Mouse (Mus musculus): ENCODE results near the gene Rnf43. TPM values are rescaled to one million over a fixed set of nuclear protein-coding genes. Genes with fewer than 3 reads are reported as not detected.
A peak's percentile ranks its signal among the peaks of the same experiment; 100 is the strongest.

The Rnf43 gene
- polyA plus RNA-seq, 1 experiment from 2014 or later: 1.9 TPM

DNA sequence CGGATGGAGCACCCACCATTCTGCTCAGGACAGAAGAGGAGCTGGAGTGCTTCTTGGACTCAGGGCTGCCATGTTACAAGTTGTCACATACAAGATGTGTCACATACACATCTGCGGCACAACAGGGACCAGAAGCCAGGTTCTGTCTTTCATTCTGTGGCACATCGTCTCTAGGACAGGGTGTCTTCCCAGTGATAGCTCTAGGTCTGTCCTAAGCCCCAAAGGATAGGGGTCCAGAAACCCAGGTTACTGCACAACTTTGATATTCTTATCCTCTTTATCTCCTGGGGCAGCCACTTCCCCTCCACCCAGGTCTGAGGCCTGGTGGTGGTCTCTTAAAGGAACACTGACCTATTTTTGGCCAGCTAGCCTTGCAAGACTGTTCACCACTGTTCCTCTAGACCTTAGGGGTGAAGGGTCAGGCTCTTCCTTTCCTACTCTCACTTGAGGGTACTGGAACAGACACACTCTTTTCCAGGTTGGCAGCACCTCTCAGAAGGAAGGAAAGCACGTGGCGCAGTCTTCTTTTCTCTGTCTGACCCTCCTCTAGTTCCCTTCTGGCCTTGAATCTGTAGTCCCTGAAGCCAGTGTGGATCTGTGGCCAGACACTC, 91.5 kb downstream of the Rnf43 start:
- peaks cover 16% of the 10 kb centered on the region for H3K4me1 ChIP-seq
- peak overlapping the region; percentile 46; the same call in 1 of the 2 replicates for H3K27ac ChIP-seq
- no peaks in the 10 kb centered on the region for H3K9me3 ChIP-seq (replicated peaks)
- WGBS: 89% methylated on average over 5 of the region's 5 CpGs
- H3K36me3 ChIP-seq: no peaks in the 10 kb centered on the region
- no peak for DNase-seq (ENCODE audit: low spot score)
- no peak overlapping the region for H3K4me3 ChIP-seq
- peaks cover 9% of the 10 kb centered on the region for H3K27me3 ChIP-seq (ENCODE audit: low read depth, poor library complexity, severe bottlenecking)

DNA sequence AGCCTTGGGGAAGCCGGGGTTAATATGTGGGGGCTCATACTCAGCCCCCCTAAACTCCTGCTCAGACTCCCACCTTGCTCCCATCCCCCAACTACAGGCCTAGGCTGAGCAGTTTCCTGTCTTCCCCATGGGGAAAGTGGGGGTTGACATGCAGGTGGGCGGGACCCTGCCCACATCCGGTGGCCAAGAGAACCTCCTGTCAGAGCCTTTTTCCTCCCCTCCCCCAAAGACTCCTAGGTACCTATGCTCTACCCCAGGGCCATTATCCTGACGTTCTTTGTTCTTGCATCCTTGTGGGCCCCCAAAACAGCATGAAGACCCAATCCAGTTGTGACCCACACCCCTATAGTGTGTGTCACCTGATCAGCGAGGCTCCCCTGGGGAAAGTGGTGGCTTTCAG, 92.1 kb downstream of the Rnf43 start:
- peak overlapping the region; percentile 46; the same call in 1 of the 2 replicates for H3K27ac ChIP-seq
- no peak for DNase-seq (ENCODE audit: low spot score)
- H3K27me3 ChIP-seq (ENCODE audit: low read depth, poor library complexity, severe bottlenecking): peaks cover 15% of the 10 kb centered on the region
- WGBS: 68% methylated on average over 5 of the region's 5 CpGs
- peaks cover 10% of the 10 kb centered on the region for H3K4me1 ChIP-seq
- H3K4me3 ChIP-seq: no peak overlapping the region
- no peaks in the 10 kb centered on the region for H3K9me3 ChIP-seq (replicated peaks)
- no peaks in the 10 kb centered on the region for H3K36me3 ChIP-seq

DNA sequence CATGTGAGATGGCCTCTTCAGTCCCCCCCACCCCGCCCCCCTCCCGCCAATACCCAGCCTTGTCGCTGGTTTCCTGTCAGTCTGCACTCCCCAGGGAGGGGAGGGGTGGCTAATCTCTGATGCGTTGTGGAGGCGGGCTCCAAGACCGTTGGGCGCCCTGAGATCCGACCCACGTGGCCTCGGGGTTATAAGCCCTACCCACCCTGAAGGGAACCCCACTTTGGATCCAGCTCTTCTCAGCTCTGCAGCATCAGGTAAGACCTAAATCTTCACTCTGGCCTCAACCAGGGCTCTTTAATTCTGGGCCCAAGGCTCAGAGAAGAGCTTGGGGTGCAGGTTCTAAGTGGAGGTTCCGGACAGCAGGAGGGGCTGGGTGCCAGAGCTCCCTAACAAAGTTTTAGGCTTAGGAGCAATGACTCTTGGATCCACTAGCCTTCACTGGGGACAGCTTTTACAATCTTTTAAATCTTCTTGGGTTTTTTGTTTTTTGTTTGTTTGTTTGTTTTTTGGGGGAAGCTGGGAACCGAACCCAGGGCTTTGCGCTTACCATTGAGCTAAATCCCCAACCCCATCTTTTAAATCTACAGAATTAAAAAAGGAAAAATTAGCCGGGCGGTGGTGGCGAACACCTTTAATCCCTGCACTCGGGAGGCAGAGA, 93.0 kb downstream of the Rnf43 start:
- Histone ChIP-seq H3K36me3 (no peaks in the 10 kb centered on the region), H3K4me1 (peaks cover 15% of the 10 kb centered on the region), H3K9me3 (replicated peaks) (no peaks in the 10 kb centered on the region), H3K4me3 (no peak overlapping the region), H3K27me3 (ENCODE audit: low read depth, poor library complexity, severe bottlenecking) (peaks cover 24% of the 10 kb centered on the region), H3K27ac (no peak overlapping the region)
- no peak for DNase-seq (ENCODE audit: low spot score)
- whole genome bisulfite sequencing: 77% methylated on average over 17 of the region's 17 CpGs

DNA sequence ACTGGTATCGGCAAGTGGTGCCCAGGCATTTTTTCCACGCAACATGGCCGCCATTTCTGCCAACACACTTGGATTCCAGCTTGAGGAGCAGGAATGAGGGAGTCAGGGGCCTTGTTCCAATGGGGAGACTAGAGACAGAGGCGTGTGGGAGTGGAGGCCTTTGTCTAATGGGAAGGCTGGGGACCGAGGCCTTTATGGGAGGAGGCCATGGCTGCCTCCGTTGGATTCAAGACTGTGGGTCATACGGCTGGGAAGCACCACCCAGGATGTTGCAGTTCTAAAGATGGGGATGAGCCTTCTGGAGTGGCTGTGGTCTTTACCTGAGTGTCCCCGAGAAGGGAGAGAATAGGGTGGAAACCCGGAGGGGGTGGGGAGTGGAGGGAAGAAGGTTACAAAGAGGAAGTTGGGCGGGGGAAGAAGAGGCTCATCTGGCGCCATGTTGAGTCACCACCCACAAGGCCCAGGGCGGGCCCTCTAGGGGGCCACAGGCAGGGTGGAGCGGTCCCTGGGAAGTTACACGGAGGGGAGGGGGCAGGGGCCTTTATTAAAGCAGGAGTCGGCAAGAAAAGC, 93.8 kb downstream of the Rnf43 start:
- Histone ChIP-seq H3K9me3 (replicated peaks) (no peaks in the 10 kb centered on the region), H3K27ac (no peak overlapping the region), H3K27me3 (ENCODE audit: low read depth, poor library complexity, severe bottlenecking) (peaks cover 32% of the 10 kb centered on the region), H3K4me3 (peak overlapping the region; percentile 13), H3K4me1 (peaks cover 17% of the 10 kb centered on the region), H3K36me3 (no peaks in the 10 kb centered on the region)
- 91% methylated on average over 15 of the region's 15 CpGs for WGBS
- no peak for DNase-seq (ENCODE audit: low spot score)

DNA sequence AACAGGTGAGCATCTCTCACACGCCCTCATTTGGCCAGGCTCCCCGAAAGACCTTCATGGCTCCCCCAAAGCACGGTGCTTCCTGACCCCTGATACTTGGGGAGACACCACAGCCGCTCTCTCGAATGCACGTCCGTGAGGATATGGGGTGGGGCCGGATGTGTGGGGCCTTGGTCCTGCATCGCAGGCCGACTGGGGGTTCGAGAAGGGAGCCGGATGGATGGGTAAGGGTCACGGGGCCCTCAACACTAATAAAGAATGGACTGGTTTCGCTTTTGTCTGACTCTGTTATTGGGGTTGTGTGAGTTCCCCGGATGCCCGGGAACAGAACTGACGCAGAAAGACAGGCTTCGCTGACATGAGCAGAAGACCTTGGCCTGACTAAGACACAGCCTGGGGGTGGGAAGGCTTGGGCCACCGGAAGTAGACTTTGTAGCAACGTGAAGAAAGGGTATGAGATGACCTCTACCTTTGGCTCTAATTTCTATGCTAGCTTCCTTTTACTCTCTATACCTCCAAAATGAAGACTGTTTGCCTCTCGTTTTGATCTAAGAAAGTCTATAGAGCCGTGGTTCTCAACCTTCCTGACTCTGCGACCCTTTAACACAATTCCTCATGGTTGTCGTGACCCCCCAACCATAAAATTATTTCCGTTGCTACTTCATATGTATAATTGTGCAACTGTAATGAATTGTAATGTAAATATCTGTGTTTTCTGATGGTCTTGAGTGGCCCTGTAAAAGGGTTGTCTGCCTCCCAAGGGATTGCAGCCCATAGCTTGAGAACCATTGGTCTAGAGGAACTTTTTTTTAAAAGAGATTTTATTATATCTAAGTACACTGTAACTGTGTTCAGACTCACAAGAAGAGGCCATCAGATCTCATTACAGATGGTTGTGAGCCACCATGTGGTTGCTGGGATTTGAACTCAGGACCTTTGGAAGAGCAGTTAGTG, 94.8 kb downstream of the Rnf43 start:
- no peak for DNase-seq (ENCODE audit: low spot score)
- 90% methylated on average over 25 of the region's 25 CpGs for WGBS
- peaks cover 17% of the 10 kb centered on the region for H3K4me1 ChIP-seq
- no peaks in the 10 kb centered on the region for H3K36me3 ChIP-seq
- H3K9me3 ChIP-seq (replicated peaks): no peaks in the 10 kb centered on the region
- H3K4me3 ChIP-seq: peak overlapping the region; percentile 13
- peaks cover 41% of the 10 kb centered on the region for H3K27me3 ChIP-seq (ENCODE audit: low read depth, poor library complexity, severe bottlenecking)
- H3K27ac ChIP-seq: no peak overlapping the region

DNA sequence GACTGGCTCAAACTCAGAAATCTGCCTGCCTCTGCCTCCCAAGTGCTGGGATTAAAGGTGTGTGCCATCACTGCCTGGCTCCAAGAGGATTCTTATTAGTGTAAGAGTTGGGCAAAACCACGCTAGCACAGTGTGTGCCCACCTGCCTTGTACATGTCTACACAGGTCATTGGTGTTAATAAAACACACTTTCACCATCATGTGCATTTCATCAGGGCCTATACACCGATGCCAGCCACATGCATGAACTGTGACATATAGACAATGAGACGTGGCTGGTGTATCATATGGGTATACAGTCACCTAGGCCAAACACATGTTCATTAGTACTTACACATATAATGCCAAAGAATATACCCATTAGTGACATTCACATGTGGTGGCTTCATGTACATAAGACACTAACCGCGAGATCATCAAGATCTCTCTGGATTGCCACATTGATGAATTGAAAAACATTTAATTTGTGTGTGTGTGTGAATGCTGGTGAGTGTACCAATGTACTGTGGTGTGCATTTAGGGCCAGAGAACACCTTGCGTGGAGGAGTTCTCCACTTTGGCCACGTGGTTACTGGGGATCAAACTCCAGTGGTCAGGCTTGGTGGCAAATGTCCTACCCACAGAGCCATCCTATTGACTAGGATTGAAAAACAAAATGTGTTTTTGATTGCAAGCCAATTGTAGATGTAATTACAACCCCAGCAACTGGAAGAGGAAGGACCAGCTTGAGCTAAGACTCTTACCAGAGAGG, 95.8 kb downstream of the Rnf43 start:
- Histone ChIP-seq H3K9me3 (replicated peaks) (no peaks in the 10 kb centered on the region), H3K27me3 (ENCODE audit: low read depth, poor library complexity, severe bottlenecking) (peaks cover 52% of the 10 kb centered on the region), H3K4me1 (peaks cover 23% of the 10 kb centered on the region), H3K4me3 (no peak overlapping the region), H3K36me3 (no peaks in the 10 kb centered on the region), H3K27ac (no peak overlapping the region)
- DNase-seq (ENCODE audit: low spot score): no peak
- WGBS: 83% methylated on average over 7 of the region's 7 CpGs

DNA sequence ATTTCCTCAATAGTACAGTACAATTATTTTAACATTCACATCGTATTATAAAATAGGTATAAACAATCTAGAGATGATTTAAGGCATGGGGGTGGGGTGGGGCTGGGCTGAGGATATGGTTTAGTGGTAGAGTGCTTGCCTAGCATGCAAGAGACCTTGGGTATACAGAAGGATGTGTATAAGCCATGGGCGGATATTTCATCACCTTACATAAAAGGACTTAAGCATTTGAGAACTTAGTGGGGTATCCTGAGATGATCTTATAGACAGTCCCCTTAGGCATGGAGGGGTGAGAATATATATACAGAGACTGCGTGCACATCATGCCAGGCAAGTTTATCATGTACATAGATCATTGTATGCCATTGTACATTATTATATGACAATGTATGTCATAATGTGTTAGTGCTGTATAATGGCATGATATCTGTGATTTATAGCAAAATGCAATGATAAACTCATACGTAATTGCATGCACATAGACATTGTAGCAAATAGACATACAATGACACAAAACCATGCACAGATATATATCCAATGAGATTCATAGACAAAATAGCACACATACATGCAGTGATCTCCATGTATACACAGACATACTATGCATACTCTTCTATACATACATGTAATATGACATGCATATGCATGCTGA, 96.6 kb downstream of the Rnf43 start:
- no peak for DNase-seq (ENCODE audit: low spot score)
- 70% methylated on average over 4 of the region's 4 CpGs for WGBS
- peaks cover 59% of the 10 kb centered on the region for H3K27me3 ChIP-seq (ENCODE audit: low read depth, poor library complexity, severe bottlenecking)
- no peaks in the 10 kb centered on the region for H3K9me3 ChIP-seq (replicated peaks)
- H3K36me3 ChIP-seq: no peaks in the 10 kb centered on the region
- no peak overlapping the region for H3K4me3 ChIP-seq
- H3K4me1 ChIP-seq: peaks cover 29% of the 10 kb centered on the region
- H3K27ac ChIP-seq: no peak overlapping the region

DNA sequence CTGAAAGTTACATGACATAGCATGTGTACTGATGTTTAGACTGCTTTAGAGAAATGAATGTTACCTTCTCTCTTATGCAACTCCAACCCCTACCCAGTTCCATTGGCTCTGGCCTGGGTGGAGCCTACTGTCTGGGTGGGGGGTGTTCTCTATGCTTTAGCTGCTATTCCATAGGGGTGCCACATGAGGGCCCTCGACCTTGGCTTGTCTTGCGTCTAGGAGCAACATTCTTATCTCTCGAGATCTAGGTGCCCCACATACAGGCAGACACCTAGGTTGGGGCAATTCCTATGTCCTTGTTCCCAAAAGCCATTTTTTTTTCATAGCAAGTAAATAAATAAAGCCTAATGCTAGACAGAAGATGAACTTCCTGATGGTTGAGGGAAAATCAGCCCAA, 97.1 kb downstream of the Rnf43 start:
- no peak overlapping the region for H3K4me3 ChIP-seq
- no peaks in the 10 kb centered on the region for H3K36me3 ChIP-seq
- no peak for DNase-seq (ENCODE audit: low spot score)
- peaks cover 29% of the 10 kb centered on the region for H3K4me1 ChIP-seq
- peaks cover 65% of the 10 kb centered on the region for H3K27me3 ChIP-seq (ENCODE audit: low read depth, poor library complexity, severe bottlenecking)
- H3K27ac ChIP-seq: no peak overlapping the region
- H3K9me3 ChIP-seq (replicated peaks): no peaks in the 10 kb centered on the region
- WGBS: 9% methylated on average over 3 of the region's 3 CpGs

DNA sequence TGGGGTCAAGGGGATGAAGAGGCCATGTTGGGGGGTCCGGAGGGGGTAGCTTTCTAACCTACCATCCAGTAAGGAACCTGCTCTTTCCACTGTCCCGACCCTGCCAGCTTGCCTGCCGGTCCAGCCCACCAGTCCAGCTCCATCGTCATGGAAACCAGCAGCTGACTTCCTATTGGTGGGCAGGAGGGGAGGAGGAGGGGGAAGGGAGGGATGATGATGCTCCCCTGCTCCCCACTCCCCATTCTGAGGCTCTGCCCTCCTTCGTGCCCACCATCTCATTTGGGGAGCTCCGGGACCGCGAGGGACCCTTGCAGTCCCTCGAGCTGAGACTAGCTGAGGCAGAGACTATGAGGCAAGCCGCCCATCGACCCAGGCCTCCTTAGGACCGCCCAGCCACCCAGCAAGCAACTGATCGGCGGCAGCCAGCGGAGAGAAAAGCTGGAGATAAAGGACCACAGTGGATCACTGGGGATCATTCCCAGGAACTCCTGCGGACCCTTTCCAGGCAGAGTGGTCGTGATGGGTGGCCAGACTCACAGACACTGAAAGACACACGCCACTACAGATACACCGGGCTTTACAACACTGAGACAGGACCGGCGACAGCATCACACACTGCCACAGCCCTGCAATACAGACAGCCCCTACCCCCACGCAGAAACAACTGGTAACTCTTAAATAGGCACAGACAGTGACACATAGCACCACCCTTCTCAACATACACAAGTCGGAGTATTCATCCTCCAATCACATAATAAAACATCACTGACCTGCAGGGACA, 98.0 kb downstream of the Rnf43 start, which contains the start of gene Tspoap1:
Gene Tspoap1 (plus strand): TSS at position 241 of the 781 bp plus-strand sequence.
- Histone ChIP-seq H3K4me3 (peak within 1 kb of the TSS; percentile 32), H3K9me3 (replicated peaks) (no peaks in the 10 kb centered on the region), H3K36me3 (no peaks in the 10 kb centered on the region), H3K4me1 (peaks cover 30% of the 10 kb centered on the region), H3K27ac (no peak within 1 kb of the TSS), H3K27me3 (ENCODE audit: low read depth, poor library complexity, severe bottlenecking) (peaks cover 74% of the 10 kb centered on the region)
- DNase-seq (ENCODE audit: low spot score): no peak
- WGBS: 7% methylated on average over 23 of the region's 23 CpGs

DNA sequence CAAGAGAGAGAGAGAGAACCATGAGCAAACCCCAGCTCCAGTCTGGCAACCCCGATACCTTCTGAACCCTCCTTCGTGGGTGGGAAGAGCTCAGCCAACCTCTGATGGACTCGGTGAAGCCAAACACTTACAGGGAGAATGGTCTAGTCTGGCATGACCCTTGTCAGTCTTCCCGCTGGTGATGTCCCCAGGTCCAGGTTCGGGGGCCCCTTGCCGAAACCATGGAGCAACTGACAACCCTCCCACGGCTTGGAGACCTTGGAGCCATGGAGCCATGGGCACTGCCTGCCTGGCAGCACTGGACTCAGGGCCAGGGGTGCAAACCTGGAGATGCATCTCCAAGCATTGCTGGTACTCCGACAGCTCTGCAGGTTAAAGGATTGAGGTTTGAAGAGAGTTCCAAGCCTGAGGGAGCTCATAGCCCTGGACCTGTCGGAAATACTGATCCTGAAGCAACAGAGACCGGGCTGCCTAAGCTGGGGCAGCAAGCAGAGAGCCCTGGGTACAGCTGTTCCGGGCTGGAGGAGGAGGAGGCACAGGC, 98.7 kb downstream of the Rnf43 start:
- Histone ChIP-seq H3K36me3 (no peaks in the 10 kb centered on the region), H3K27me3 (ENCODE audit: low read depth, poor library complexity, severe bottlenecking) (peaks cover 81% of the 10 kb centered on the region), H3K9me3 (replicated peaks) (no peaks in the 10 kb centered on the region), H3K27ac (no peak overlapping the region), H3K4me3 (no peak overlapping the region), H3K4me1 (peaks cover 30% of the 10 kb centered on the region)
- 71% methylated on average over 11 of the region's 11 CpGs for WGBS
- DNase-seq (ENCODE audit: low spot score): no peak
